Mouse (Mus musculus): ENCODE data around the gene Ube2ql1. TPM values are rescaled to one million over a fixed set of nuclear protein-coding genes. Genes with fewer than 3 reads are reported as not detected.

The Ube2ql1 gene
- polyA plus RNA-seq, 1 experiment from 2014 or later = 0.21 TPM

DNA sequence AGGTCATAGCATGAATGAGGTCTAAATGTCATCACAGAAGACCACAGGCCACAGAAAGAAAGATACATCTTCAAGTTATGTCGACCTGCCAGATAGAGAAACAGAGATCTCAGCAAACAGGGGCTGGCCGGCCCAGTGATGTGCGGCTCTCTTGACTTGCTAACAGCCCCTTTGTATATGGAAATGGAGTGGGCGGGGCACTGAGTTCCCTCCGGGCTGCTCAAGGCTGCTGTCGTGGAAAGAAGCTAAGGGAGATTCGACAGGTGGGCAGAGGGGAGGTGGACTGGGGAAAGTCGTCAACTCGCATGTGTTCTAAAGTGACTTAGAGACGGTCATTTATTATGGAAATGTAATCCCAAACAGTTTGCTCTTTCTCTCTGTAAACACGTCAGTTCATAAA, 36.2 kb downstream of the Ube2ql1 start:
- H3K27ac ChIP-seq = no peak overlapping the region
- WGBS (ENCODE audit: insufficient replicate concordance) = 31% methylated on average over 11 of the region's 11 CpGs
- H3K9me3 ChIP-seq (replicated peaks) = no peaks in the 10 kb centered on the region
- H3K4me2 ChIP-seq = no peak overlapping the region
- no peak overlapping the region for H3K9ac ChIP-seq
- H3K4me1 ChIP-seq = peaks cover 11% of the 10 kb centered on the region; the same call in 1 of the 2 replicates
- no peak for ATAC-seq
- no peaks in the 10 kb centered on the region for H3K27me3 ChIP-seq (replicated peaks)
- no peak overlapping the region for H3K4me3 ChIP-seq
- H3K36me3 ChIP-seq = no peaks in the 10 kb centered on the region

DNA sequence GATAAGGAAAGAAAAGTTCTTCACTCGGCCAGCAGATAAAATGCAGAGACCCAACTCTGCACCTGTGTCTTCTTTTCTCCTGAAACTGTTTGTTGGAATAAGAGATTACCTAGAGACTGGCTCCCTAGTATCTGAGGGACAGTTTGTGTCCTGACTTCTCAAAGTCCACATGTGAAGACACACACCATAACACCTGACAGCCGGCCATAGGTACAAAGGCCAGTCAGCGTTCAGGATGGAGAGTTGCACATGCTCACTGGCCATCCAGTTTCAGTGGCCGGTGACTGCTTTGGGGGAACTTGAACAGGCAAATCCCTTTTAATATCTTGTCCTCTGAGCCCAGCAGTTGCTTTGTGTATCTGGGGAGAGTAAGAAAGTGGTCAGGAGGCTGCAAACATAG, 38.3 kb downstream of the Ube2ql1 start:
- H3K27ac ChIP-seq = peak overlapping the region; percentile 53; the same call in 1 of the 2 replicates
- H3K27me3 ChIP-seq (replicated peaks) = no peaks in the 10 kb centered on the region
- H3K4me1 ChIP-seq = peaks cover 4% of the 10 kb centered on the region; the same call in 1 of the 2 replicates
- 70% methylated on average over 4 of the region's 4 CpGs for WGBS (ENCODE audit: insufficient replicate concordance)
- no peak overlapping the region for H3K4me2 ChIP-seq
- H3K9ac ChIP-seq = no peak overlapping the region
- H3K4me3 ChIP-seq = no peak overlapping the region
- no peak for ATAC-seq
- H3K36me3 ChIP-seq = no peaks in the 10 kb centered on the region
- H3K9me3 ChIP-seq (replicated peaks) = no peaks in the 10 kb centered on the region

DNA sequence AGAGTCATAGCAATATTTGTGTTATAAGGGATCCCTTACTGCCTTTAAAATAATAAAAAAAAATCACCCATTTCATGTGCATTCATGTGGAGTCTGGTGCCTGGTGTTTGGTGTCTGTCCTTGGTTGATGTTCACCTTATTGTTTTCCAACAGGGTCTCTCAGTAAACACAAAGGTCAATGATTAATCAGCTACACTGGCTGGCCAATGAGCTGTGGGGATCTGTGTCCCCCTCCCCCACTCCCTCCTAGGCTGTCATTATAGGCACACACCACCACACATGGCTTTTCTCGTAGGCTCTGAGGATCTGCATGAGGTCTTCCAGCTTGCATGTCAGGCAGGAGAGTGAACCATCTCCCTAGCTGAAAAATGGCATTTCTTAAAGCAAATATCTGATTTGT, 38.9 kb downstream of the Ube2ql1 start:
- Histone ChIP-seq H3K9me3 (replicated peaks) (no peaks in the 10 kb centered on the region), H3K4me3 (no peak overlapping the region), H3K9ac (no peak overlapping the region), H3K36me3 (no peaks in the 10 kb centered on the region), H3K4me2 (no peak overlapping the region), H3K27me3 (replicated peaks) (no peaks in the 10 kb centered on the region), H3K27ac (peak overlapping the region; percentile 53), H3K4me1 (0 out of 2 replicates have a peak, but pooled peaks cover 3% of the 10 kb centered on the region)
- ATAC-seq = peak; percentile 68
- 50% methylated on average over 1 of the region's 1 CpGs for WGBS (ENCODE audit: insufficient replicate concordance)

GRCm38 (mm10) chr13:69696333-69696991, 43.2 kb downstream of the Ube2ql1 start:
- Histone ChIP-seq H3K27ac (no peak overlapping the region), H3K27me3 (replicated peaks) (no peaks in the 10 kb centered on the region; the same call in 1 of the 2 replicates), H3K9ac (no peak overlapping the region), H3K9me3 (replicated peaks) (no peaks in the 10 kb centered on the region), H3K36me3 (no peaks in the 10 kb centered on the region), H3K4me1 (0 out of 2 replicates have a peak, but pooled peaks cover 3% of the 10 kb centered on the region), H3K4me2 (no peak overlapping the region), H3K4me3 (no peak overlapping the region)
- no peak for ATAC-seq
- WGBS (ENCODE audit: insufficient replicate concordance) = 40% methylated on average over 13 of the region's 13 CpGs

- no peaks in the 10 kb centered on the region; the same call in 1 of the 2 replicates for H3K27me3 ChIP-seq (replicated peaks)
- no peak overlapping the region for H3K27ac ChIP-seq
These were observed 48.6 kb downstream of the Ube2ql1 start for GRCm38 (mm10) chr13:69691074-69691473.

DNA sequence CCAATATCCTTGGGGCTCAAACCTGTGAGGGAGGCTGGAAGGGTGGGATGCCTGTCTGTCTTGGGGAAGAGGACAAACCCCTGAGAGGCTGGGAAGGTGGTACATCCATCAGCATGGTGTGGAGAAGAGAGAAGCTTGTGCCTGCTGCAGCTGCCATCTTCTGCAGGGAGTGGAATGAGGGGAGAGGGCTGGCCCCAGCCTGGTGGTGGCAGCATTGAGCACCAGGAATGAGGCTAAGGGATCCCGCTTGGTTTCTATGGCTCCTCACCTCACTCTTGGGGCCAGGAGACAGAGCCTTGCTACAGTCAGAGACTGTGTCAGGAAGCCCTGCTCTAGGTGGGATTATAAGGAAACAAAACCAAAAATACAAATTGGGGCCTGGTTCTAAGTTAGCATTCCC, 52.7 kb downstream of the Ube2ql1 start:
- H3K9me3 ChIP-seq (replicated peaks) = no peaks in the 10 kb centered on the region
- H3K27ac ChIP-seq = no peak overlapping the region
- 33% methylated on average over 1 of the region's 1 CpGs for WGBS (ENCODE audit: insufficient replicate concordance)
- H3K4me1 ChIP-seq = no peaks in the 10 kb centered on the region
- H3K27me3 ChIP-seq (replicated peaks) = no peaks in the 10 kb centered on the region; the same call in 1 of the 2 replicates
- no peak overlapping the region for H3K4me3 ChIP-seq
- no peaks in the 10 kb centered on the region for H3K36me3 ChIP-seq
- no peak overlapping the region for H3K4me2 ChIP-seq
- no peak for ATAC-seq
- no peak overlapping the region for H3K9ac ChIP-seq

More at GRCm38 (mm10) chr13:69691074-69691473, 48.6 kb downstream of the Ube2ql1 start:
- no peak overlapping the region for H3K4me3 ChIP-seq
- no peaks in the 10 kb centered on the region for H3K9me3 ChIP-seq (replicated peaks)
- no peak for ATAC-seq
- WGBS (ENCODE audit: insufficient replicate concordance) = 23% methylated on average over 7 of the region's 7 CpGs
- H3K36me3 ChIP-seq = no peaks in the 10 kb centered on the region
- H3K9ac ChIP-seq = no peak overlapping the region
- no peaks in the 10 kb centered on the region for H3K4me1 ChIP-seq
- H3K4me2 ChIP-seq = no peak overlapping the region

GRCm38 (mm10) chr13:69685406-69685818, 54.3 kb downstream of the Ube2ql1 start:
- Histone ChIP-seq H3K9me3 (replicated peaks) (no peaks in the 10 kb centered on the region), H3K4me1 (no peaks in the 10 kb centered on the region), H3K27me3 (replicated peaks) (no peaks in the 10 kb centered on the region), H3K27ac (no peak overlapping the region), H3K4me2 (no peak overlapping the region), H3K36me3 (no peaks in the 10 kb centered on the region), H3K9ac (no peak overlapping the region), H3K4me3 (no peak overlapping the region)
- no peak for ATAC-seq
- 60% methylated on average over 5 of the region's 5 CpGs for WGBS (ENCODE audit: insufficient replicate concordance)

DNA sequence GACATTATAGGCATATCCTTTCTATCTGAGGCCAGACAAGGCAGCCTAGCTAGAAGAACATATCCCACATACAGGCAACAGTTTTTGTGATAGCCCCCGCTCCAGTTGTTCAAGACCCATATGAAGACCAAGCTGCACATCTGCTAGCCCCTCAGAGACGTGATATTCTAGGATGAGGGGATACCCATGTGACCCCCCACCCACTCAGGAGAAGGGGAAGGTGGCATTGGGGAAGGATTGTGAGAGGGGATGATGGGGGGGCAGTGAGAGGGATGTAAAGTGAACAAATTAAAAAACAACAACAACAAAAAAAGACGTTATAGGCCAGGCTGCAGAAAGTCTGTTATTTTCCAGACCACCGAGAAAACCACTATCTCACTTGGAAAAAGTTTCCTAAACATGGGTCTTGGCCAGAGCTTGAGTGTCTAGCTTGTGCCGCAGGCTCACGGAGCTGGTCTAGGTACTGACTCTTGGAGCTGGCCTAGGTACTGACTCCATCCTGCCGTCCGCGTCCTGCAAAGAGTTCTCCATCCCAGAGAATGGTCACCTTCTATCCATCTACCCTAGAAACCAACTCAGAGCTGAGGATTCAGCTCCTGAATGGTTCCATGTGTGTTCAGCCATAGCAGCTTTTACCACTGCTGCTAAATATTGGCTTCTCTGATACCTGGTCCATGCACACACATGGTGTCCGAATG, 65.6 kb downstream of the Ube2ql1 start:
- Histone ChIP-seq H3K9ac (no peak overlapping the region), H3K4me2 (no peak overlapping the region), H3K4me3 (no peak overlapping the region), H3K4me1 (no peaks in the 10 kb centered on the region), H3K27me3 (replicated peaks) (no peaks in the 10 kb centered on the region), H3K27ac (no peak overlapping the region), H3K9me3 (replicated peaks) (no peaks in the 10 kb centered on the region), H3K36me3 (no peaks in the 10 kb centered on the region)
- no peak for ATAC-seq
- WGBS (ENCODE audit: insufficient replicate concordance) = 45% methylated on average over 10 of the region's 10 CpGs

GRCm38 (mm10) chr13:69673197-69673920, 66.3 kb downstream of the Ube2ql1 start:
- no peak overlapping the region for H3K4me2 ChIP-seq
- no peak overlapping the region for H3K27ac ChIP-seq
- no peaks in the 10 kb centered on the region for H3K27me3 ChIP-seq (replicated peaks)
- no peaks in the 10 kb centered on the region for H3K4me1 ChIP-seq
- ATAC-seq = no peak
- 59% methylated on average over 5 of the region's 5 CpGs for WGBS (ENCODE audit: insufficient replicate concordance)
- no peaks in the 10 kb centered on the region for H3K36me3 ChIP-seq
- no peak overlapping the region for H3K9ac ChIP-seq
- no peaks in the 10 kb centered on the region for H3K9me3 ChIP-seq (replicated peaks)
- H3K4me3 ChIP-seq = no peak overlapping the region

- Histone ChIP-seq H3K36me3 (no peaks in the 10 kb centered on the region), H3K4me2 (no peak overlapping the region), H3K4me1 (no peaks in the 10 kb centered on the region), H3K27me3 (replicated peaks) (no peaks in the 10 kb centered on the region), H3K9me3 (replicated peaks) (no peaks in the 10 kb centered on the region), H3K4me3 (no peak overlapping the region), H3K27ac (no peak overlapping the region), H3K9ac (no peak overlapping the region)
- WGBS (ENCODE audit: insufficient replicate concordance) = 75% methylated on average over 10 of the region's 10 CpGs
- ATAC-seq = no peak
These were observed 67.1 kb downstream of the Ube2ql1 start for GRCm38 (mm10) chr13:69672565-69672964.

GRCm38 (mm10) chr13:69672121-69672520, 67.6 kb downstream of the Ube2ql1 start:
- Histone ChIP-seq H3K36me3 (no peaks in the 10 kb centered on the region), H3K27ac (no peak overlapping the region), H3K4me3 (no peak overlapping the region)

GRCm38 (mm10) chr13:69654508-69654907, 85.2 kb downstream of the Ube2ql1 start:
- no peak for ATAC-seq
- H3K9ac ChIP-seq = no peak overlapping the region
- WGBS (ENCODE audit: insufficient replicate concordance) = 40% methylated on average over 3 of the region's 3 CpGs
- no peaks in the 10 kb centered on the region for H3K9me3 ChIP-seq (replicated peaks)
- no peak overlapping the region for H3K4me3 ChIP-seq
- H3K27me3 ChIP-seq (replicated peaks) = no peaks in the 10 kb centered on the region
- H3K36me3 ChIP-seq = no peaks in the 10 kb centered on the region
- no peaks in the 10 kb centered on the region for H3K4me1 ChIP-seq
- H3K4me2 ChIP-seq = no peak overlapping the region
- H3K27ac ChIP-seq = no peak overlapping the region

More at GRCm38 (mm10) chr13:69672121-69672520, 67.6 kb downstream of the Ube2ql1 start:
- H3K4me2 ChIP-seq = no peak overlapping the region
- 53% methylated on average over 5 of the region's 5 CpGs for WGBS (ENCODE audit: insufficient replicate concordance)
- no peaks in the 10 kb centered on the region for H3K27me3 ChIP-seq (replicated peaks)
- H3K9ac ChIP-seq = no peak overlapping the region
- no peaks in the 10 kb centered on the region for H3K9me3 ChIP-seq (replicated peaks)
- no peaks in the 10 kb centered on the region for H3K4me1 ChIP-seq
- no peak for ATAC-seq

Measured in liver, embryonic 12.5 days (tissue).